Mouse (Mus musculus): ENCODE results near the gene Glb1.
"Not testable (repeated sequence)": the region's sequence is repeated elsewhere in the genome, so short reads cannot be mapped to it uniquely, and the experiment has no call there.

Gene Glb1

GRCm38 (mm10) chr9:114389905-114390748, 10.7 kb upstream of the Glb1 start, which contains the start of gene Crtap:
Crtap (minus strand) TSS chr9:114390675.
- in situ Hi-C loops (cut with MboI; ENCODE audit: low pct_unique_long_range_greater_than_20kb in 1 of 2, low sequenced_read_pairs in 2 of 2, unreplicated experiment in 1 of 2), result no loop called here

- in situ Hi-C loops (cut with MboI; ENCODE audit: low pct_unique_long_range_greater_than_20kb in 1 of 2, low sequenced_read_pairs in 2 of 2, unreplicated experiment in 1 of 2), result no loop called here
Observed at GRCm38 (mm10) chr9:114390749-114391075, 10.2 kb upstream of the Glb1 start.

- in situ Hi-C loops (cut with MboI; ENCODE audit: low pct_unique_long_range_greater_than_20kb in 1 of 2, low sequenced_read_pairs in 2 of 2, unreplicated experiment in 1 of 2), result not testable (repeated sequence)
Observed at GRCm38 (mm10) chr9:114394136-114394535, 6.7 kb upstream of the Glb1 start.

GRCm38 (mm10) chr9:114394677-114395076, 6.2 kb upstream of the Glb1 start:
- in situ Hi-C loops (cut with MboI; ENCODE audit: low pct_unique_long_range_greater_than_20kb in 1 of 2, low sequenced_read_pairs in 2 of 2, unreplicated experiment in 1 of 2), result no loop called here

- in situ Hi-C loops (cut with MboI; ENCODE audit: low pct_unique_long_range_greater_than_20kb in 1 of 2, low sequenced_read_pairs in 2 of 2, unreplicated experiment in 1 of 2), result no loop called here
Observed at GRCm38 (mm10) chr9:114395258-114395657, 5.6 kb upstream of the Glb1 start.

- in situ Hi-C loops (cut with MboI; ENCODE audit: low pct_unique_long_range_greater_than_20kb in 1 of 2, low sequenced_read_pairs in 2 of 2, unreplicated experiment in 1 of 2), result no loop called here
Observed at GRCm38 (mm10) chr9:114399680-114400079, 1.2 kb upstream of the Glb1 start.

GRCm38 (mm10) chr9:114400588-114400948, 308 bp upstream of the Glb1 start:
- in situ Hi-C loops (cut with MboI; ENCODE audit: low pct_unique_long_range_greater_than_20kb in 1 of 2, low sequenced_read_pairs in 2 of 2, unreplicated experiment in 1 of 2), result no loop called here

- in situ Hi-C loops (cut with MboI; ENCODE audit: low pct_unique_long_range_greater_than_20kb in 1 of 2, low sequenced_read_pairs in 2 of 2, unreplicated experiment in 1 of 2), result no loop called here
Observed at GRCm38 (mm10) chr9:114401685-114402080, 807 bp downstream of the Glb1 start.

- in situ Hi-C loops (cut with MboI; ENCODE audit: low pct_unique_long_range_greater_than_20kb in 1 of 2, low sequenced_read_pairs in 2 of 2, unreplicated experiment in 1 of 2), result no loop called here
Observed at GRCm38 (mm10) chr9:114407676-114408075, 6.8 kb downstream of the Glb1 start.

GRCm38 (mm10) chr9:114410313-114410862, 9.5 kb downstream of the Glb1 start:
- in situ Hi-C loops (cut with MboI; ENCODE audit: low pct_unique_long_range_greater_than_20kb in 1 of 2, low sequenced_read_pairs in 2 of 2, unreplicated experiment in 1 of 2), result loop anchor here in 1 of 2 experiments (10.0 kb wide), 1 partner anchor 174 kb away; no protein-coding TSS in a partner anchor

GRCm38 (mm10) chr9:114411295-114411694, 10.4 kb downstream of the Glb1 start:
- in situ Hi-C loops (cut with MboI; ENCODE audit: low pct_unique_long_range_greater_than_20kb in 1 of 2, low sequenced_read_pairs in 2 of 2, unreplicated experiment in 1 of 2), result loop anchor here in 1 of 2 experiments (10.0 kb wide), 1 partner anchor 174 kb away; no protein-coding TSS in a partner anchor

GRCm38 (mm10) chr9:114412406-114412805, 11.5 kb downstream of the Glb1 start:
- in situ Hi-C loops (cut with MboI; ENCODE audit: low pct_unique_long_range_greater_than_20kb in 1 of 2, low sequenced_read_pairs in 2 of 2, unreplicated experiment in 1 of 2), result loop anchor here in 1 of 2 experiments (10.0 kb wide), 1 partner anchor 172 kb away; no protein-coding TSS in a partner anchor

GRCm38 (mm10) chr9:114413866-114414265, 13.0 kb downstream of the Glb1 start:
- in situ Hi-C loops (cut with MboI; ENCODE audit: low pct_unique_long_range_greater_than_20kb in 1 of 2, low sequenced_read_pairs in 2 of 2, unreplicated experiment in 1 of 2), result loop anchor here in 1 of 2 experiments (10.0 kb wide), 1 partner anchor 171 kb away; no protein-coding TSS in a partner anchor

GRCm38 (mm10) chr9:114415701-114416100, 14.8 kb downstream of the Glb1 start:
- in situ Hi-C loops (cut with MboI; ENCODE audit: low pct_unique_long_range_greater_than_20kb in 1 of 2, low sequenced_read_pairs in 2 of 2, unreplicated experiment in 1 of 2), result loop anchor here in 1 of 2 experiments (10.0 kb wide), 1 partner anchor 169 kb away; no protein-coding TSS in a partner anchor

GRCm38 (mm10) chr9:114416646-114417517, 16.0 kb downstream of the Glb1 start:
- in situ Hi-C loops (cut with MboI; ENCODE audit: low pct_unique_long_range_greater_than_20kb in 1 of 2, low sequenced_read_pairs in 2 of 2, unreplicated experiment in 1 of 2), result loop anchor here in 1 of 2 experiments (10.0 kb wide), 1 partner anchor 168 kb away; no protein-coding TSS in a partner anchor

GRCm38 (mm10) chr9:114418187-114418586, 17.3 kb downstream of the Glb1 start:
- in situ Hi-C loops (cut with MboI; ENCODE audit: low pct_unique_long_range_greater_than_20kb in 1 of 2, low sequenced_read_pairs in 2 of 2, unreplicated experiment in 1 of 2), result loop anchor here in 1 of 2 experiments (10.0 kb wide), 1 partner anchor 167 kb away; no protein-coding TSS in a partner anchor

- in situ Hi-C loops (cut with MboI; ENCODE audit: low pct_unique_long_range_greater_than_20kb in 1 of 2, low sequenced_read_pairs in 2 of 2, unreplicated experiment in 1 of 2), result no loop called here
Observed at GRCm38 (mm10) chr9:114420443-114420842, 19.6 kb downstream of the Glb1 start.

- in situ Hi-C loops (cut with MboI; ENCODE audit: low pct_unique_long_range_greater_than_20kb in 1 of 2, low sequenced_read_pairs in 2 of 2, unreplicated experiment in 1 of 2), result no loop called here
Observed at GRCm38 (mm10) chr9:114421045-114421444, 20.2 kb downstream of the Glb1 start.

GRCm38 (mm10) chr9:114421797-114422196, 20.9 kb downstream of the Glb1 start:
- in situ Hi-C loops (cut with MboI; ENCODE audit: low pct_unique_long_range_greater_than_20kb in 1 of 2, low sequenced_read_pairs in 2 of 2, unreplicated experiment in 1 of 2), result no loop called here

Measured in mouse embryonic stem cell (cell line).